Mouse (Mus musculus) right cerebral cortex, postnatal 10 days (tissue): Measurements from ENCODE around the gene Ovca2.

Experiments used
- DNase-seq, 2 experiments: peaks; one replicate each; pipeline ENCODE4 v3.0.0; 2021; ENCODE audit warnings: low spot score in 2 of 2

Ovca2 gene

DNA sequence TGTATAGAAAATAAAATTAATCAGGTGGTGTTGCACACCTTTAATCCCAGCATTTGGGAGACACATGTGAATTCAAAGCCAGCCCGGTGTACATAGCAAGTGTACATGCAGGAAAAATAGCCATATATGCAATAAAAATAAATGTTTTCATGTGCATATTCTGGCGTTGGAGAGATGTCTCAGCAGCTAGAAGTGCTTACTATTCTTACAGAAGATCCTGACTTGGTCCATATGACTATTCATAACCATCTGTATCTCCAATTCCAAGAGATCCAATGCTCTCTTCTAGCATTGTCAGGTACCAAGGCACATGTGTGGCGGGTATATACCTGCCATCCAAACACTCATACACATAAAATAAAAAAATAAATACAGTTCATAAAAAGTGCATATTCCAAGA lies 52.3 kb downstream of the Ovca2 start:
- no peak for DNase-seq
